Mouse (Mus musculus) neural tube, embryonic 11.5 days (tissue): ENCODE results near the gene Tec. TPM values are rescaled to one million over a fixed set of nuclear protein-coding genes. Genes with fewer than 3 reads are reported as not detected.

ENCODE experiments used
- ATAC-seq: fragments of 200-750 bp; cut with Nextera tagmentation; 2 replicates; pipeline ENCODE4 v1.8.0; 2017; ENCODE audit warnings: moderate number of reproducible peaks, mild to moderate bottlenecking, moderate TSS enrichment, moderate library complexity; ENCODE audit not compliant: insufficient read depth, low FRiP score, low TSS enrichment
- DNase-seq: peaks from one replicate; pipeline ENCODE4 v3.0.0-alpha.2; 2015; ENCODE audit warnings: low spot score
- H3K27ac ChIP-seq: fragments of 300-500 bp; sonication (generic); 2 replicates; pipeline ENCODE4 v1.5.1; 2014; ENCODE audit warnings: low read depth, mild to moderate bottlenecking, low read length
- H3K27me3 ChIP-seq: fragments of 300-500 bp; sonication (generic); 2 replicates; pipeline ENCODE4 v1.6.1; 2014; ENCODE audit warnings: mild to moderate bottlenecking, low read length, mixed read lengths; ENCODE audit not compliant: control insufficient read depth, insufficient read depth
- H3K36me3 ChIP-seq: fragments of 300-500 bp; sonication (generic); 2 replicates; pipeline ENCODE4 v1.6.1; 2014; ENCODE audit warnings: mild to moderate bottlenecking, low read length, moderate library complexity, mixed read lengths; ENCODE audit not compliant: control insufficient read depth, insufficient read depth
- H3K4me1 ChIP-seq: fragments of 300-500 bp; sonication (generic); 2 replicates; pipeline ENCODE4 v1.6.1; 2014; ENCODE audit warnings: low read length, mixed read lengths; ENCODE audit not compliant: control insufficient read depth, insufficient read depth
- H3K4me2 ChIP-seq: fragments of 300-500 bp; sonication (generic); 2 replicates; pipeline ENCODE4 v1.6.1; 2014; ENCODE audit warnings: low read depth, mild to moderate bottlenecking, moderate library complexity
- H3K4me3 ChIP-seq: fragments of 300-500 bp; sonication (generic); 2 replicates; pipeline ENCODE4 v1.5.1; 2014; ENCODE audit warnings: low read depth, low read length
- H3K9ac ChIP-seq: fragments of 300-500 bp; sonication (generic); 2 replicates; pipeline ENCODE4 v1.6.1; 2014; ENCODE audit warnings: mild to moderate bottlenecking, low read length
- H3K9me3 ChIP-seq: fragments of 300-500 bp; sonication (generic); 2 replicates; pipeline ENCODE4 v1.6.1; 2016; ENCODE audit warnings: low read length; ENCODE audit not compliant: control insufficient read depth
- WGBS: fragments of 180-500 bp; shearing (Covaris S2); extraction: QIAGEN DNeasy Blood & Tissue Kit; methylation state at CpG from one replicate; pipeline ENCODE4 v1.1.7; 2014; 5-methylcytosine and 5-hydroxymethylcytosine counted together
- polyA plus RNA-seq: library from polyadenylated mRNA; unstranded; fragments of >200 nt; fragmentation: Nextera tagmentation; extraction: Ambion mirVana; gene quantifications from 2 replicates; pipeline ENCODE4 v1.2.1, GENCODE M21; 2014

Tec gene
- polyA plus RNA-seq, 1 experiment from 2014 or later = 7.8 TPM

GRCm38 (mm10) chr5:72709451-72709850 lies 158.8 kb downstream of the Tec start:
- H3K9ac ChIP-seq = no peak overlapping the region
- H3K4me1 ChIP-seq = no peaks in the 10 kb centered on the region
- H3K4me3 ChIP-seq = no peak overlapping the region
- H3K9me3 ChIP-seq = no peaks in the 10 kb centered on the region
- ATAC-seq (no peak), DNase-seq (no peak)
- no peaks in the 10 kb centered on the region for H3K27me3 ChIP-seq
- 87% methylated on average over 13 of the region's 13 CpGs for WGBS
- no peaks in the 10 kb centered on the region for H3K36me3 ChIP-seq
- no peak overlapping the region for H3K27ac ChIP-seq
- no peak overlapping the region for H3K4me2 ChIP-seq

GRCm38 (mm10) chr5:72706722-72707121 lies 161.6 kb downstream of the Tec start:
- ATAC-seq = no peak
- no peak overlapping the region for H3K27ac ChIP-seq
- WGBS = 63% methylated on average over 10 of the region's 10 CpGs
- H3K9ac ChIP-seq = no peak overlapping the region
- no peak overlapping the region for H3K4me2 ChIP-seq
- no peaks in the 10 kb centered on the region for H3K9me3 ChIP-seq
- H3K4me1 ChIP-seq = no peaks in the 10 kb centered on the region
- H3K27me3 ChIP-seq = no peaks in the 10 kb centered on the region
- H3K4me3 ChIP-seq = no peak overlapping the region
- no peak for DNase-seq
- no peaks in the 10 kb centered on the region for H3K36me3 ChIP-seq

GRCm38 (mm10) chr5:72706095-72706494 lies 162.2 kb downstream of the Tec start:
- H3K27ac ChIP-seq = no peak overlapping the region
- H3K36me3 ChIP-seq = no peaks in the 10 kb centered on the region
- WGBS = 49% methylated on average over 10 of the region's 10 CpGs
- H3K4me1 ChIP-seq = no peaks in the 10 kb centered on the region
- H3K4me3 ChIP-seq = no peak overlapping the region
- no peak overlapping the region for H3K4me2 ChIP-seq
- no peaks in the 10 kb centered on the region for H3K27me3 ChIP-seq
- ATAC-seq (no peak), DNase-seq (no peak)
- no peaks in the 10 kb centered on the region for H3K9me3 ChIP-seq
- H3K9ac ChIP-seq = no peak overlapping the region

Other genes starting within 250 kb of the Tec start
- not detected in 2 replicates for gene Cnga1, start 224.2 kb downstream of the Tec start, polyA plus RNA-seq
- 0.51 and 0.56 TPM in 2 replicates for gene Nipal1, start 220.7 kb downstream of the Tec start, polyA plus RNA-seq
- gene Txk, start 115.7 kb downstream of the Tec start, polyA plus RNA-seq = not detected in 2 replicates
- gene Slain2, start 45.8 kb upstream of the Tec start, polyA plus RNA-seq = 30.5 and 30.6 TPM in 2 replicates
- gene Gm10135, start 106.2 kb upstream of the Tec start, polyA plus RNA-seq = not detected in 2 replicates
- 33.3 and 39.0 TPM in 2 replicates for gene Slc10a4, start 138.4 kb upstream of the Tec start, polyA plus RNA-seq